Mouse (Mus musculus): ENCODE results near the gene Cops7a. TPM values are rescaled to one million over a fixed set of nuclear protein-coding genes. Genes with fewer than 3 reads are reported as not detected.

The Cops7a gene
- total RNA-seq, 2 experiments from 2014 or later = 144 to 151 TPM

GRCm38 (mm10) chr6:124961021-124961420 is 4.3 kb downstream of the Cops7a start:
- no peak for DNase-seq (ENCODE audit: extremely low spot score in 1 of 2, low spot score in 1 of 2)

- no peak for DNase-seq (ENCODE audit: extremely low spot score in 1 of 2, low spot score in 1 of 2)
These were observed 5.4 kb downstream of the Cops7a start for GRCm38 (mm10) chr6:124959960-124960359.

- no peak for DNase-seq (ENCODE audit: extremely low spot score in 1 of 2, low spot score in 1 of 2)
These were observed 7.2 kb downstream of the Cops7a start for GRCm38 (mm10) chr6:124958127-124958526.

GRCm38 (mm10) chr6:124955212-124955611 is 10.1 kb downstream of the Cops7a start:
- no peak for DNase-seq (ENCODE audit: extremely low spot score in 1 of 2, low spot score in 1 of 2)

GRCm38 (mm10) chr6:124953991-124954715 is 11.2 kb downstream of the Cops7a start:
- DNase-seq (ENCODE audit: extremely low spot score in 1 of 2, low spot score in 1 of 2) = no peak

GRCm38 (mm10) chr6:124943526-124943925 is 21.8 kb downstream of the Cops7a start:
- no peak for DNase-seq (ENCODE audit: extremely low spot score in 1 of 2, low spot score in 1 of 2)

GRCm38 (mm10) chr6:124941679-124942078 is 23.7 kb downstream of the Cops7a start:
- no peak for DNase-seq (ENCODE audit: extremely low spot score in 1 of 2, low spot score in 1 of 2)

GRCm38 (mm10) chr6:124938554-124938953 is 26.8 kb downstream of the Cops7a start:
- no peak for DNase-seq (ENCODE audit: extremely low spot score in 1 of 2, low spot score in 1 of 2)

GRCm38 (mm10) chr6:124937493-124937892 is 27.8 kb downstream of the Cops7a start:
- DNase-seq (ENCODE audit: extremely low spot score in 1 of 2, low spot score in 1 of 2) = no peak

- no peak for DNase-seq (ENCODE audit: extremely low spot score in 1 of 2, low spot score in 1 of 2)
These were observed 28.7 kb downstream of the Cops7a start for GRCm38 (mm10) chr6:124936681-124937080.

GRCm38 (mm10) chr6:124934670-124935069 is 30.7 kb downstream of the Cops7a start:
- DNase-seq (ENCODE audit: extremely low spot score in 1 of 2, low spot score in 1 of 2) = no peak

GRCm38 (mm10) chr6:124933127-124933526 is 32.2 kb downstream of the Cops7a start:
- DNase-seq (ENCODE audit: extremely low spot score in 1 of 2, low spot score in 1 of 2) = no peak

GRCm38 (mm10) chr6:124932314-124932695 is 33.0 kb downstream of the Cops7a start:
- DNase-seq (ENCODE audit: extremely low spot score in 1 of 2, low spot score in 1 of 2) = no peak

- no peak for DNase-seq (ENCODE audit: extremely low spot score in 1 of 2, low spot score in 1 of 2)
These were observed 33.6 kb downstream of the Cops7a start for GRCm38 (mm10) chr6:124931525-124932313.

- DNase-seq (ENCODE audit: extremely low spot score in 1 of 2, low spot score in 1 of 2) = peak; percentile 97 to 99
These were observed 34.4 kb downstream of the Cops7a start, which contains the start of gene Mlf2 for GRCm38 (mm10) chr6:124930754-124931524. Gene Mlf2 (plus strand): TSS chr6:124931386.

- DNase-seq (ENCODE audit: extremely low spot score in 1 of 2, low spot score in 1 of 2) = no peak
These were observed 35.1 kb downstream of the Cops7a start for GRCm38 (mm10) chr6:124930231-124930630.

- DNase-seq (ENCODE audit: extremely low spot score in 1 of 2, low spot score in 1 of 2) = no peak
These were observed 39.4 kb downstream of the Cops7a start for GRCm38 (mm10) chr6:124925941-124926340.

- DNase-seq (ENCODE audit: extremely low spot score in 1 of 2, low spot score in 1 of 2) = no peak
These were observed 40.1 kb downstream of the Cops7a start for GRCm38 (mm10) chr6:124925173-124925793.

- DNase-seq (ENCODE audit: extremely low spot score in 1 of 2, low spot score in 1 of 2) = no peak
These were observed 43.8 kb downstream of the Cops7a start for GRCm38 (mm10) chr6:124921539-124921938.

GRCm38 (mm10) chr6:124920318-124921085 is 44.8 kb downstream of the Cops7a start:
- DNase-seq (ENCODE audit: extremely low spot score in 1 of 2, low spot score in 1 of 2) = no peak

All from layer of hippocampus, postnatal 25 days (tissue).